ENCODE assay signal across 16 mouse cellular contexts in genomic region chr12:54019979-54020378, GRCm38 (mm10).
DNase-seq lines count a peak whose midpoint lies in the region; ATAC-seq lines count a peak whose summit lies in the region.
"Had no signal": no experiment of that assay in that cellular context is flagged by ENCODE, and none has a peak within 500 bp of the region (broad histone marks: within the 10 kb centered on the region; RNA-seq: fewer than 3 reads in every experiment).

No protein-coding gene starts in this region.

- H3K36me3 ChIP-seq in forebrain, embryonic 14.5 days (ENCODE audit: control insufficient read depth, insufficient read depth, low read length): no peaks in the 10 kb centered on the region
- H3K36me3 ChIP-seq in forebrain, embryonic 10.5 days (replicated peaks): no peaks in the 10 kb centered on the region
- no peaks in the 10 kb centered on the region for H3K36me3 ChIP-seq in forebrain, embryonic 16.5 days (ENCODE audit: control insufficient read depth, insufficient read depth)
- H3K36me3 ChIP-seq in forebrain, embryonic 12.5 days (replicated peaks): no peaks in the 10 kb centered on the region
- H3K36me3 ChIP-seq: embryonic facial prominence, embryonic 10.5 days; embryonic facial prominence, embryonic 12.5 days had no signal

- 61% methylated on average over 8 of the region's 8 CpGs for WGBS in forebrain, embryonic 14.5 days
- WGBS in forebrain, embryonic 10.5 days: 94% methylated on average over 8 of the region's 8 CpGs
- WGBS in forebrain, embryonic 16.5 days: 48% methylated on average over 8 of the region's 8 CpGs
- WGBS in forebrain, embryonic 12.5 days: 89% methylated on average over 8 of the region's 8 CpGs

- no peaks in the 10 kb centered on the region for H3K27me3 ChIP-seq in forebrain, embryonic 14.5 days (replicated peaks; ENCODE audit: control insufficient read depth, insufficient read depth, low read length)
- no peaks in the 10 kb centered on the region for H3K27me3 ChIP-seq in forebrain, embryonic 10.5 days (ENCODE audit: poor library complexity, severe bottlenecking)
- H3K27me3 ChIP-seq in forebrain, embryonic 16.5 days (replicated peaks; ENCODE audit: control insufficient read depth, insufficient read depth, low read length): no peaks in the 10 kb centered on the region
- no peaks in the 10 kb centered on the region for H3K27me3 ChIP-seq in forebrain, embryonic 12.5 days
- H3K27me3 ChIP-seq: embryonic facial prominence, embryonic 12.5 days had no signal

- H3K4me2 ChIP-seq in forebrain, embryonic 14.5 days (ENCODE audit: low read length): no peak overlapping the region
- no peak overlapping the region for H3K4me2 ChIP-seq in forebrain, embryonic 16.5 days (ENCODE audit: low read length)
- no peak overlapping the region for H3K4me2 ChIP-seq in forebrain, embryonic 12.5 days
- H3K4me2 ChIP-seq: embryonic facial prominence, embryonic 12.5 days had no signal

- 0 out of 2 replicates have a peak overlapping the region, but pooled peaks have one; percentile 1 for H3K27ac ChIP-seq in forebrain, embryonic 14.5 days (ENCODE audit: low read depth, low read length)
- no peak overlapping the region for H3K27ac ChIP-seq in forebrain, embryonic 10.5 days
- peak overlapping the region; percentile 56 for H3K27ac ChIP-seq in forebrain, embryonic 16.5 days (ENCODE audit: low read length)
- no peak overlapping the region for H3K27ac ChIP-seq in forebrain, embryonic 12.5 days
- H3K27ac ChIP-seq: embryonic facial prominence, embryonic 10.5 days; embryonic facial prominence, embryonic 12.5 days; gastrocnemius, adult 2 months had no signal

- no peak overlapping the region for H3K4me3 ChIP-seq in forebrain, embryonic 14.5 days (ENCODE audit: low read depth, low read length)
- no peak overlapping the region for H3K4me3 ChIP-seq in forebrain, embryonic 10.5 days
- H3K4me3 ChIP-seq in forebrain, embryonic 16.5 days (replicated peaks; ENCODE audit: low read length): no peak overlapping the region
- H3K4me3 ChIP-seq in forebrain, embryonic 12.5 days (replicated peaks): no peak overlapping the region
- H3K4me3 ChIP-seq: embryonic facial prominence, embryonic 10.5 days; embryonic facial prominence, embryonic 12.5 days; gastrocnemius, adult 2 months had no signal

- peak; percentile 74 for ATAC-seq in forebrain, embryonic 14.5 days
- peak; percentile 84 for ATAC-seq in forebrain, embryonic 16.5 days
- no peak for ATAC-seq in forebrain, embryonic 12.5 days (ENCODE audit: low FRiP score)

- peak; percentile 66 for DNase-seq in forebrain, embryonic 14.5 days (ENCODE audit: low spot score)
- no peak for DNase-seq in forebrain, embryonic 10.5 days (ENCODE audit: extremely low spot score, low spot score)
- DNase-seq in frontal cortex, adult 2 months (ENCODE audit: extremely low spot score in 1 of 2, low spot score in 1 of 2): no peak
- DNase-seq: adrenal gland, adult 2 months; adrenal gland, postnatal 10 days; adrenal gland, postnatal 25 days; cerebellum, adult 11-12 months; cerebellum, adult 2 months; cerebellum, adult 9-10 months; cerebellum, postnatal 10 days; cerebellum, postnatal 25 days; gastrocnemius, adult 2 months had no signal

- H3K9ac ChIP-seq in forebrain, embryonic 14.5 days (ENCODE audit: low read length): no peak overlapping the region
- H3K9ac ChIP-seq in forebrain, embryonic 16.5 days (replicated peaks; ENCODE audit: low read depth, low read length): no peak overlapping the region
- no peak overlapping the region for H3K9ac ChIP-seq in forebrain, embryonic 12.5 days
- H3K9ac ChIP-seq: embryonic facial prominence, embryonic 12.5 days had no signal

- no peaks in the 10 kb centered on the region for H3K4me1 ChIP-seq in forebrain, embryonic 14.5 days (ENCODE audit: control insufficient read depth, insufficient read depth, low read length)
- H3K4me1 ChIP-seq in forebrain, embryonic 10.5 days: peaks cover 20% of the 10 kb centered on the region
- H3K4me1 ChIP-seq in forebrain, embryonic 16.5 days (replicated peaks; ENCODE audit: control insufficient read depth, insufficient read depth, low read length): no peaks in the 10 kb centered on the region; the same call in 1 of the 2 replicates
- H3K4me1 ChIP-seq in forebrain, embryonic 12.5 days: peaks cover 9% of the 10 kb centered on the region
- H3K4me1 ChIP-seq: embryonic facial prominence, embryonic 12.5 days had no signal

- no peaks in the 10 kb centered on the region for H3K9me3 ChIP-seq in forebrain, embryonic 14.5 days (replicated peaks; ENCODE audit: control insufficient read depth, low read length)
- H3K9me3 ChIP-seq in forebrain, embryonic 10.5 days: no peaks in the 10 kb centered on the region
- no peaks in the 10 kb centered on the region for H3K9me3 ChIP-seq in forebrain, embryonic 16.5 days (ENCODE audit: control insufficient read depth, low read length)
- no peaks in the 10 kb centered on the region for H3K9me3 ChIP-seq in forebrain, embryonic 12.5 days
- H3K9me3 ChIP-seq: embryonic facial prominence, embryonic 10.5 days; embryonic facial prominence, embryonic 12.5 days had no signal

Comparison
In these comparisons a context has a peak if more than half of its experiments do, and no peak if none do; other contexts are left out.
1. H3K27ac ChIP-seq: peak in forebrain, embryonic 14.5 days (single experiment) and forebrain, embryonic 16.5 days (single experiment); none in forebrain, embryonic 10.5 days (single experiment) and forebrain, embryonic 12.5 days (single experiment).